ENCODE assay signal across 16 mouse cellular contexts in the genomic region with DNA sequence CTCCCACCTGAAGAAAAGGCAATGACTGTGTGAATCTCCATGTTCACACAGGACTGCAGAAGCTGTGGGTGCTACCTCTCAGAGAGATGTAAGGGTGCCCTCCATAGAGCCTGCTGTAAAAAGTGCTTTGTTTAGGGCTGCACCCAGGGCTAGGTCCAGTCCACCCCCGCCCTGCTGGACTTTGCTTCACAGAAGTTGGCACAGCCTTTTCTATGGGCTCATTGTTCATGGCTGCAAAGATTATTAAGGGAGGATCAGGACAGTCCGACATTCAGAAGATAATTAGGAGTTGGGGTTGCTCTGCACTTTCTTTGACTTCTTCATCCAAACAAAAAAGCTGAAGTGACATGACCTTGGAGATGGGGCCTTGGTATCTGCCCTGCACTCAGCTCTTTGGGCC. TPM values are rescaled to one million over a fixed set of nuclear protein-coding genes. Genes with fewer than 3 reads are reported as not detected.
A peak's percentile ranks its signal among the peaks of the same experiment; 100 is the strongest.
DNase-seq lines count a peak whose midpoint lies in the region; ATAC-seq and TF ChIP-seq lines count a peak whose summit lies in the region.
"Had no signal": no experiment of that assay in that cellular context is flagged by ENCODE, and none has a peak within 500 bp of the region (broad histone marks: within the 10 kb centered on the region; RNA-seq: fewer than 3 reads in every experiment).

No protein-coding gene starts in this region.

- no peak overlapping the region for H3K4me3 ChIP-seq in liver, embryonic 16.5 days (ENCODE audit: low read depth, low read length)
- no peak overlapping the region for H3K4me3 ChIP-seq in intestine, postnatal 0 days (ENCODE audit: low read depth, low read length)
- H3K4me3 ChIP-seq in midbrain, embryonic 15.5 days, result no peak overlapping the region
- H3K4me3 ChIP-seq: heart, embryonic 13.5 days; liver, embryonic 13.5 days; neural tube, embryonic 13.5 days had no signal

- peaks cover 8% of the 10 kb centered on the region for H3K4me1 ChIP-seq in liver, embryonic 16.5 days (ENCODE audit: control insufficient read depth, low read depth, low read length)
- H3K4me1 ChIP-seq in intestine, postnatal 0 days (replicated peaks; ENCODE audit: control insufficient read depth, insufficient read depth, low read length), result peaks cover 7% of the 10 kb centered on the region
- H3K4me1 ChIP-seq in midbrain, embryonic 15.5 days, result no peaks in the 10 kb centered on the region
- H3K4me1 ChIP-seq: neural tube, embryonic 13.5 days had no signal

- H3K4me2 ChIP-seq in liver, embryonic 16.5 days (ENCODE audit: low read depth, low read length), result no peak overlapping the region
- H3K4me2 ChIP-seq in intestine, postnatal 0 days (replicated peaks; ENCODE audit: low read depth), result no peak overlapping the region
- no peak overlapping the region for H3K4me2 ChIP-seq in midbrain, embryonic 15.5 days
- H3K4me2 ChIP-seq: heart, embryonic 13.5 days; liver, embryonic 13.5 days; neural tube, embryonic 13.5 days had no signal

- ATAC-seq in liver, embryonic 16.5 days (ENCODE audit: low read depth), result peak; percentile 58; the same call in 1 of the 2 replicates
- ATAC-seq in intestine, postnatal 0 days, result peak; percentile 92
- no peak for ATAC-seq in midbrain, embryonic 15.5 days (replicated peaks)
- ATAC-seq: CD4-positive, CD25-positive, alpha-beta regulatory T cell, adult 4 months; forebrain, embryonic 16.5 days had no signal

- H3K27ac ChIP-seq in liver, embryonic 16.5 days (ENCODE audit: low read length), result no peak overlapping the region
- peak overlapping the region; percentile 17 for H3K27ac ChIP-seq in intestine, postnatal 0 days (ENCODE audit: low read depth, low read length)
- H3K27ac ChIP-seq in midbrain, embryonic 15.5 days, result no peak overlapping the region
- H3K27ac ChIP-seq: heart, embryonic 13.5 days; liver, embryonic 13.5 days; neural tube, embryonic 13.5 days had no signal

- 70% methylated on average over 2 of the region's 2 CpGs for WGBS in liver, embryonic 16.5 days (ENCODE audit: insufficient replicate concordance)
- WGBS in intestine, postnatal 0 days, result 33% methylated on average over 2 of the region's 2 CpGs
- WGBS in large intestine, adult 2 months, result 34% methylated on average over 2 of the region's 2 CpGs
- 67% methylated on average over 2 of the region's 2 CpGs for WGBS in midbrain, embryonic 15.5 days

- no peak overlapping the region for H3K9ac ChIP-seq in liver, embryonic 16.5 days (ENCODE audit: low read depth, low read length)
- H3K9ac ChIP-seq in intestine, postnatal 0 days (ENCODE audit: low read depth, low read length), result no peak overlapping the region
- no peak overlapping the region for H3K9ac ChIP-seq in midbrain, embryonic 15.5 days
- H3K9ac ChIP-seq: heart, embryonic 13.5 days; liver, embryonic 13.5 days; neural tube, embryonic 13.5 days had no signal

- H3K9me3 ChIP-seq in liver, embryonic 16.5 days (replicated peaks; ENCODE audit: control insufficient read depth, low read length), result no peaks in the 10 kb centered on the region
- no peaks in the 10 kb centered on the region for H3K9me3 ChIP-seq in intestine, postnatal 0 days (ENCODE audit: control insufficient read depth)
- H3K9me3 ChIP-seq in midbrain, embryonic 15.5 days, result no peaks in the 10 kb centered on the region
- H3K9me3 ChIP-seq: heart, embryonic 13.5 days; liver, embryonic 13.5 days; neural tube, embryonic 13.5 days had no signal

- DNase-seq in liver, result no peak
- peak; percentile 85 for DNase-seq in large intestine, adult 2 months (ENCODE audit: low read depth, low spot score)
- DNase-seq in embryo, embryonic 9.5 days (ENCODE audit: extremely low spot score), result no peak
- DNase-seq in layer of hippocampus, adult 8-10 months (ENCODE audit: low spot score in 2 of 2), result no peak
- DNase-seq: adrenal gland, postnatal 10 days; cerebellum, postnatal 10 days; gastrocnemius, postnatal 25 days; liver, embryonic 13.5 days; lung, postnatal 10 days had no signal

- H3K27me3 ChIP-seq in liver, embryonic 16.5 days (ENCODE audit: control insufficient read depth, insufficient read depth, low read depth, low read length), result no peaks in the 10 kb centered on the region
- no peaks in the 10 kb centered on the region for H3K27me3 ChIP-seq in intestine, postnatal 0 days (replicated peaks; ENCODE audit: control insufficient read depth, insufficient read depth, low read length)
- no peaks in the 10 kb centered on the region for H3K27me3 ChIP-seq in midbrain, embryonic 15.5 days (replicated peaks)
- H3K27me3 ChIP-seq: heart, embryonic 13.5 days; liver, embryonic 13.5 days; neural tube, embryonic 13.5 days had no signal

- no peaks in the 10 kb centered on the region for H3K36me3 ChIP-seq in liver, embryonic 16.5 days (ENCODE audit: control insufficient read depth, insufficient read depth)
- H3K36me3 ChIP-seq in intestine, postnatal 0 days (ENCODE audit: control insufficient read depth, insufficient read depth), result no peaks in the 10 kb centered on the region
- H3K36me3 ChIP-seq in midbrain, embryonic 15.5 days (replicated peaks), result no peaks in the 10 kb centered on the region
- H3K36me3 ChIP-seq: heart, embryonic 13.5 days; liver, embryonic 13.5 days; neural tube, embryonic 13.5 days had no signal

- no peak for TF ChIP-seq CTCF in intestine, postnatal 0 days (IDR thresholded peaks at IDR 0.05; ENCODE audit: low read depth)

RNA-seq across cellular contexts. Expression of a gene that starts 39.4 kb away (rescaled TPM):
- polyA plus RNA-seq in liver, embryonic 16.5 days (2015; fragmentation: Nextera tagmentation; extraction: Ambion mirVana), result 9.8 and 11.9 TPM in 2 replicates
- polyA plus RNA-seq in intestine, postnatal 0 days (2015; fragmentation: Nextera tagmentation; extraction: Ambion mirVana), result 20.2 and 24.1 TPM in 2 replicates
- polyA plus RNA-seq in large intestine, adult 2 months (2012; rRNA removed), result 55.4 and 69.7 TPM in 2 replicates
- 49.6 and 52.8 TPM in 2 replicates for polyA plus RNA-seq in midbrain, embryonic 15.5 days (2015; fragmentation: Nextera tagmentation; extraction: Ambion mirVana)
- 100 to 1,000 TPM; 102 to 113 (median 110) TPM for total RNA-seq in layer of hippocampus, adult 8-10 months (2022)
